Mouse (Mus musculus) stomach, postnatal 0 days (tissue): ENCODE measurements around the gene Pex1. TPM values are rescaled to one million over a fixed set of nuclear protein-coding genes. Genes with fewer than 3 reads are reported as not detected.

Experiments used
- ATAC-seq: fragments of 200-750 bp; cut with Nextera tagmentation; 2 replicates; pipeline ENCODE4 v1.8.0; 2017; ENCODE audit not compliant: low FRiP score, low TSS enrichment
- DNase-seq: peaks from one replicate; pipeline ENCODE4 v3.0.0-alpha.2; 2016; ENCODE audit warnings: low spot score
- H3K27ac ChIP-seq: fragments of 300-500 bp; sonication (generic); replicated peaks from 2 replicates; pipeline ENCODE4 v1.5.1; 2014; ENCODE audit warnings: mild to moderate bottlenecking, control low read depth
- H3K27me3 ChIP-seq: fragments of 300-500 bp; sonication (generic); 2 replicates; pipeline ENCODE4 v1.6.1; 2014; ENCODE audit warnings: low read length; ENCODE audit not compliant: control insufficient read depth, insufficient read depth
- H3K36me3 ChIP-seq: fragments of 300-500 bp; sonication (generic); 2 replicates; pipeline ENCODE4 v1.6.1; 2014; ENCODE audit warnings: low read length, mixed read lengths; ENCODE audit not compliant: control insufficient read depth, insufficient read depth
- H3K4me1 ChIP-seq: fragments of 300-500 bp; sonication (generic); replicated peaks from 2 replicates; pipeline ENCODE4 v1.6.1; 2014; ENCODE audit warnings: antibody characterized with exemption; ENCODE audit not compliant: control insufficient read depth, insufficient read depth
- H3K4me2 ChIP-seq: fragments of 300-500 bp; sonication (generic); replicated peaks from 2 replicates; pipeline ENCODE4 v1.6.1; 2014; ENCODE audit warnings: low read depth, mild to moderate bottlenecking, control low read depth, moderate library complexity
- H3K4me3 ChIP-seq: fragments of 300-500 bp; sonication (generic); 2 replicates; pipeline ENCODE4 v1.5.1; 2014; ENCODE audit warnings: low read depth, low read length, control low read depth
- H3K9ac ChIP-seq: fragments of 300-500 bp; sonication (generic); 2 replicates; pipeline ENCODE4 v1.6.1; 2014; ENCODE audit warnings: mild to moderate bottlenecking, low read length, control low read depth, mixed read lengths
- H3K9me3 ChIP-seq: fragments of 300-500 bp; sonication (generic); 2 replicates; pipeline ENCODE4 v1.6.1; 2016; ENCODE audit warnings: low read length; ENCODE audit not compliant: control insufficient read depth
- CTCF ChIP-seq: IDR thresholded peaks from 2 replicates; pipeline ENCODE4 v1.5.1; 2016; ENCODE audit warnings: antibody characterized with exemption, low read depth, mild to moderate bottlenecking, moderate library complexity
- EP300 ChIP-seq: optimal IDR thresholded peaks from 2 replicates; pipeline ENCODE3; 2016; ENCODE audit warnings: antibody characterized with exemption
- WGBS: fragments of 180-500 bp; shearing (Covaris S2); extraction: QIAGEN DNeasy Blood & Tissue Kit; methylation state at CpG from one replicate; pipeline ENCODE4 v1.1.7; 2014; 5-methylcytosine and 5-hydroxymethylcytosine counted together
- microRNA-seq: library from miRNA; unstranded; fragments of <30 nt; microRNA quantifications from one replicate; pipeline ENCODE4, GENCODE M21; 2016
- polyA plus RNA-seq: library from polyadenylated mRNA; unstranded; fragments of >200 nt; fragmentation: Nextera tagmentation; extraction: Ambion mirVana; gene quantifications from 2 replicates; pipeline ENCODE4 v1.2.1, GENCODE M21; 2015

Pex1 gene
- polyA plus RNA-seq, 1 experiment from 2014 or later = 8.7 TPM

GRCm38 (mm10) chr5:3665225-3665624 is 69.4 kb downstream of the Pex1 start:
- ATAC-seq = no peak
- H3K27me3 ChIP-seq = no peaks in the 10 kb centered on the region
- H3K4me3 ChIP-seq = no peak overlapping the region
- H3K4me1 ChIP-seq = no peaks in the 10 kb centered on the region
- 87% methylated on average over 2 of the region's 2 CpGs for WGBS
- H3K4me2 ChIP-seq = no peak overlapping the region
- no peak for DNase-seq
- no peak overlapping the region for H3K27ac ChIP-seq
- H3K9ac ChIP-seq = no peak overlapping the region
- TF ChIP-seq EP300 = no peak
- no peak for TF ChIP-seq CTCF
- H3K9me3 ChIP-seq = no peaks in the 10 kb centered on the region
- H3K36me3 ChIP-seq = no peaks in the 10 kb centered on the region

- no peak for ATAC-seq
- Histone ChIP-seq H3K9me3 (no peaks in the 10 kb centered on the region), H3K27ac (no peak overlapping the region), H3K4me3 (no peak overlapping the region), H3K4me1 (no peaks in the 10 kb centered on the region), H3K27me3 (no peaks in the 10 kb centered on the region), H3K36me3 (no peaks in the 10 kb centered on the region), H3K9ac (no peak overlapping the region), H3K4me2 (no peak overlapping the region)
- no peak for TF ChIP-seq EP300
- TF ChIP-seq CTCF = no peak
- no peak for DNase-seq
- 83% methylated on average over 12 of the region's 12 CpGs for WGBS
Measured at GRCm38 (mm10) chr5:3666585-3666984, 70.7 kb downstream of the Pex1 start.

- no peak overlapping the region for H3K27ac ChIP-seq
- no peaks in the 10 kb centered on the region for H3K9me3 ChIP-seq
- ATAC-seq (no peak), DNase-seq (no peak)
- no peak overlapping the region for H3K4me2 ChIP-seq
- H3K27me3 ChIP-seq = no peaks in the 10 kb centered on the region
- no peaks in the 10 kb centered on the region for H3K36me3 ChIP-seq
- TF ChIP-seq EP300 = no peak
- TF ChIP-seq CTCF = no peak
- no peaks in the 10 kb centered on the region for H3K4me1 ChIP-seq
- 78% methylated on average over 6 of the region's 6 CpGs for WGBS
- no peak overlapping the region for H3K9ac ChIP-seq
- H3K4me3 ChIP-seq = no peak overlapping the region
Measured at GRCm38 (mm10) chr5:3669938-3670554, 74.2 kb downstream of the Pex1 start.

Small RNA genes within 50 kb of the gene (microRNA-seq; reads per million reads assigned to microRNA genes)
- gene Gm26238 = not detected

Other genes starting within 250 kb of the Pex1 start
- 14.7 and 16.4 TPM in 2 replicates for gene Fam133b, start 52.2 kb upstream of the Pex1 start, polyA plus RNA-seq
- gene 1700109H08Rik, start 24.5 kb upstream of the Pex1 start, polyA plus RNA-seq = 0.61 and 0.91 TPM in 2 replicates
- gene Rbm48, start 519 bp downstream of the Pex1 start, polyA plus RNA-seq = 7.0 TPM in 2 replicates
- gene Tmbim7, start 55.1 kb downstream of the Pex1 start, polyA plus RNA-seq = not detected in 2 replicates
- gene Gatad1, start 61.1 kb downstream of the Pex1 start, polyA plus RNA-seq = 40.4 and 40.6 TPM in 2 replicates
- gene Ankib1, start 206.9 kb downstream of the Pex1 start, polyA plus RNA-seq = 5.9 and 6.2 TPM in 2 replicates
- gene Krit1, start 207.1 kb downstream of the Pex1 start, polyA plus RNA-seq = 18.2 and 19.8 TPM in 2 replicates
- not detected in 2 replicates for gene Lrrd1, start 249.1 kb downstream of the Pex1 start, polyA plus RNA-seq